Mouse (Mus musculus) heart, postnatal 0 days (tissue): ENCODE measurements at regions not wholly inside any gene's neighbourhood (a gene's known extent, or its start where the extent isn't known, plus 50 kb on each side); places are given as distances from the start of the nearest gene placed in this dataset.

Source experiments
- CTCF ChIP-seq: IDR thresholded peaks from 2 replicates; pipeline ENCODE4 v1.5.1; 2016; ENCODE audit warnings: antibody characterized with exemption, control low read depth, low read depth
- EP300 ChIP-seq: IDR thresholded peaks from 2 replicates; pipeline ENCODE4 v1.6.1; 2016; ENCODE audit warnings: antibody characterized with exemption, low read depth

- no peak for TF ChIP-seq CTCF
- no peak for TF ChIP-seq EP300
Observed at GRCm38 (mm10) chr6:98740447-98740846, 397.9 kb upstream of the Gm765 start.
